Mouse (Mus musculus): ENCODE measurements around the gene 1190002N15Rik. TPM values are rescaled to one million over a fixed set of nuclear protein-coding genes. Genes with fewer than 3 reads are reported as not detected.

Gene 1190002N15Rik
- polyA plus RNA-seq, 1 experiment: 7.6 TPM

DNA sequence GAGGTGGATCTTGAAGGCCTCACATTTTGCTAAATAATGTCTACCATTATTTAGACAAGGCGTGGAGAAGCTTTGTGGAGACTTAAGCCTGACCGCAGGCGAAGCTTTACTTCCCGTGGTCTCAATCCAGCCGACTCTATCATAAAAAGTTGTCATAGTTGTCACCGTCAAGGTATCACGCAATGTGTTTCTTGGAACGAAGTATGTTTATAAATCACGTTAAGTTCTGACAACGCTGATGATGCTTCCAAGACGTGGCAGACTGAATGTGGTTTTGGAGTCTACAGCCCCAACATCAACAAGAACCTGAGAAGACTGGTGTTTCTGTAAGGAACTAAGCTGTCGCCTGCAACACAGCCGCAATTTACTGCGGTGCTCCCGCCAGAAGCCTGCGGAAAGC lies 56.8 kb downstream of the 1190002N15Rik start:
- no peak for TF ChIP-seq GATA1 (IDR thresholded peaks at IDR 0.05; ENCODE audit: low read length)

- TF ChIP-seq GATA1 (IDR thresholded peaks at IDR 0.05; ENCODE audit: low read length): no peak
These were observed 58.5 kb downstream of the 1190002N15Rik start for GRCm38 (mm10) chr9:94479382-94479781.

DNA sequence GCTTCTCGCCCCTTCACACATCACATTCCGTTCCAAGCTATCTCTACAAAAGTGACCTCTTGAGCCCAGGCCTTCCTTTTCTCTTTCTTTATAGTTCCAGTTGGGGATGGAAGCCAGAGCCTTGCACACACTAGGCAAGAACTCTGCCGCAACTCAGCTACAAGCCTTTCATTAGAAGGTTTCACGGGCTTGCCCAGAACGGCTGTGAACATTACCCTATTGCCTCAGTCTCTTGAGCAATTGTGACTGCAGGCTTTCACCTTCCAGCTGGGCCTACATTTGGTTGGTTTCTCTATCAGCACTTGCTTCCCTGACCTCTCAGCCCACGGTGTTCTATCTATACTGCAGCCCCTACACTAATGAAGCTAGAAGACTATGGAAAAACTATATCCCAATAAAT lies 58.9 kb downstream of the 1190002N15Rik start:
- TF ChIP-seq GATA1 (IDR thresholded peaks at IDR 0.05; ENCODE audit: low read length): no peak

GRCm38 (mm10) chr9:94475973-94476372 lies 61.9 kb downstream of the 1190002N15Rik start:
- no peak for TF ChIP-seq GATA1 (IDR thresholded peaks at IDR 0.05; ENCODE audit: low read length)

DNA sequence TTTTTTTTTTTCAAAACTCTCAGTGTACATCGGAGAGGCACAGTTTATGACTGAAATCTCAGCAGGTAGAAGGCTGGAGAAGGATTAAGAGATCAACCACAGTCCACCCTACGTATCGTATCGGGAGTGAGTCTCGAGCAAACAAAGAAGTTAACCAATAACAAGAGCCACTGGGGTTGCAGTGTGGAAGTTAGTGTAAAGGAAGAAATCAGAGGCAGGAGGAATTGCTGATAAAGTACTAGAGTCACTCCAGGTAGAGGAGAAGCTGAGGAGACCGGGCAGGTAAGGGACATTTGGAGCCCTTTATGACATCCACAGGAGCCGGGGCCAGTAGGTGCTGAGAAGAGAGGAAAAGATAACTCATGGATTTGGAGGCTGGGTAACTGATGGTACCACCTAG lies 64.0 kb downstream of the 1190002N15Rik start:
- TF ChIP-seq GATA1 (IDR thresholded peaks at IDR 0.05; ENCODE audit: low read length): no peak

DNA sequence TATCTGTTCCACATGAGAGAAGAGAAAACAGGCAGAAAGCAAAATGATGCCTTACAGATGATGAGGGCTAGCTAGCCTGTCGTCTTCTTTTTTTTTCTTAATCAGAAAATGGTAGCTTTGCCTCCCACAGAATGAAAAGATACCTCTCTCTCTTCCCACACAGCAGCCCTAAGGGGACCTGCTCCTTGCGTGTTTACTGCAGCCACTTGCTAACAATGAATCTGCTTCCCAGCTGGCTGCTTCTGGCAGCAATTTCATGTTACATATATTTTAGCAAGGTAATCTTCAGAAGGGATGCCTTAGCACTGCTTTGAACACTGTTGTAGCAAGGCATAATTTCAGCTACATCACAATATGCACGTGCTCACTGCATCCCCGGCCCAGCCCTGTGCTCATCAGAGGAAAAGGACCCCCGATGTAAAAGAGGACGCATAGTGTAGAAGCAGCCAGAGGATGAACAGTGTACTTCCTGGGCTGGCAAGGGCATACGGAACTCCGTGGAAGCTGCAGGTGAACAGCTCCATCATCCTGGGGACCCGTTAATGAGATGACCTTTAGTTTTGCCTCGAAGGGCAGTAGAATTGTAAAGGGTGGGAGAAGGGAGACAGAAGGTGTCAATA lies 64.8 kb downstream of the 1190002N15Rik start:
- TF ChIP-seq GATA1 (IDR thresholded peaks at IDR 0.05; ENCODE audit: low read length): no peak

DNA sequence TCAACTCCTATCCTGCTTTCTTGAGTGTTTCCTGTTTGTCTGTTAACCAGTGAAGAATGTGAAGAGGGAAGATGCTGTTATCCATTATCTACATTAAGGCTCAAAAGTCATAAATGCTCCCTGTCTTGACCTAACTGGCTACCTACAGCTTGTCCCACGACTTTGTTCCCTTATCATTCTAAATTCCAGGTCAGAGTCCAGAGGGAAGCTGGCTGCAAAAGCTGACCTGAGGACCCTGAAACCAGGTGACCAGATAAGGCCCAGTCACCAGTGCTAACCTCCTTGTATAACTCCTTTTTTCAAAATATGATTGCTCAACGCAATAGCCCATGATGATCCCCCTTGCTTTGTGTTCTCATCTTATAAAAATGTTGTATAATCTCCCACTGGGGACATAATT lies 66.4 kb downstream of the 1190002N15Rik start:
- TF ChIP-seq GATA1 (IDR thresholded peaks at IDR 0.05; ENCODE audit: low read length): no peak

Other genes starting within 250 kb of the 1190002N15Rik start
- not detected in 2 replicates for gene Slc9a9, start 131.8 kb upstream of the 1190002N15Rik start, polyA plus RNA-seq (2012)